Mouse (Mus musculus) cerebellum, adult 8-10 months (tissue): Measurements from ENCODE around the gene Stx5a.

Experiments
- DNase-seq: peaks from one replicate; pipeline ENCODE4 v3.0.0; 2022

The Stx5a gene

GRCm38 (mm10) chr19:8747368-8747767 is 6.2 kb downstream of the Stx5a start:
- no peak for DNase-seq

GRCm38 (mm10) chr19:8755652-8756051 is 14.4 kb downstream of the Stx5a start:
- no peak for DNase-seq

GRCm38 (mm10) chr19:8756635-8757387 is 15.6 kb downstream of the Stx5a start, which contains the start of gene Nxf1:
Gene Nxf1 (plus strand): TSS chr19:8757073.
- DNase-seq = peak; percentile 85

GRCm38 (mm10) chr19:8757471-8757998 is 16.3 kb downstream of the Stx5a start:
- DNase-seq = no peak

GRCm38 (mm10) chr19:8758899-8759298 is 17.7 kb downstream of the Stx5a start:
- DNase-seq = no peak

- no peak for DNase-seq
These were observed 19.5 kb downstream of the Stx5a start for GRCm38 (mm10) chr19:8760757-8761156.

- no peak for DNase-seq
These were observed 22.1 kb downstream of the Stx5a start for GRCm38 (mm10) chr19:8763276-8763675.

GRCm38 (mm10) chr19:8765562-8765961 is 24.3 kb downstream of the Stx5a start:
- DNase-seq = no peak

GRCm38 (mm10) chr19:8770567-8771270 is 29.5 kb downstream of the Stx5a start, which contains the start of gene Tmem223:
Gene Tmem223 (plus strand): TSS chr19:8770996.
- peak; percentile 76 for DNase-seq

GRCm38 (mm10) chr19:8772996-8773395 is 31.8 kb downstream of the Stx5a start:
- DNase-seq = no peak

GRCm38 (mm10) chr19:8773409-8773808 is 32.2 kb downstream of the Stx5a start:
- no peak for DNase-seq

- DNase-seq = peak; percentile 97
These were observed 33.0 kb downstream of the Stx5a start, which contains the start of gene Tmem179b for GRCm38 (mm10) chr19:8774086-8774835. Gene Tmem179b (minus strand): TSS chr19:8774467.

GRCm38 (mm10) chr19:8774951-8775421 is 33.8 kb downstream of the Stx5a start:
- DNase-seq = no peak

GRCm38 (mm10) chr19:8786008-8786781 is 45.0 kb downstream of the Stx5a start, which contains the start of gene Taf6l:
Gene Taf6l (minus strand): TSS chr19:8786417.
- DNase-seq = peak; percentile 86

- DNase-seq = no peak
These were observed 47.3 kb downstream of the Stx5a start for GRCm38 (mm10) chr19:8788521-8788920.

GRCm38 (mm10) chr19:8789171-8789570 is 48.0 kb downstream of the Stx5a start:
- no peak for DNase-seq

- no peak for DNase-seq
These were observed 49.0 kb downstream of the Stx5a start for GRCm38 (mm10) chr19:8790171-8790570.

- DNase-seq = peak; percentile 82
These were observed 57.2 kb downstream of the Stx5a start, which contains the start of gene Polr2g for GRCm38 (mm10) chr19:8798264-8798946. Gene Polr2g (minus strand): TSS chr19:8798577.

GRCm38 (mm10) chr19:8798947-8799315 is 57.7 kb downstream of the Stx5a start:
- DNase-seq = no peak

- peak; percentile 93 for DNase-seq
These were observed 61.1 kb downstream of the Stx5a start, which contains the start of gene Zbtb3 for GRCm38 (mm10) chr19:8802130-8802821. Gene Zbtb3 (plus strand): TSS chr19:8802555.
